Mouse (Mus musculus): ENCODE measurements around the gene Trex2.

- no peak for TF ChIP-seq EP300 (IDR thresholded peaks at IDR 0.05)
- no peak for TF ChIP-seq CTCF (IDR thresholded peaks at IDR 0.05)
Measured at GRCm38 (mm10) chrX:73401616-73402015, 33.5 kb downstream of the Trex2 start.
